Mouse (Mus musculus) CH12.LX (cell line): ENCODE data around the gene Gfm2. TPM values are rescaled to one million over a fixed set of nuclear protein-coding genes. Genes with fewer than 3 reads are reported as not detected.

Experiments used
- DNase-seq: peaks from one replicate; pipeline ENCODE4 v3.0.0-alpha.2; 2013; ENCODE audit errors: extremely low read depth
- H3K27ac ChIP-seq: 2 replicates; pipeline ENCODE4 v1.5.1; 2012; ENCODE audit warnings: low read depth, mild to moderate bottlenecking, control low read depth, moderate library complexity; ENCODE audit not compliant: insufficient read depth
- H3K27me3 ChIP-seq: replicated peaks from 2 replicates; pipeline ENCODE3; 2012; ENCODE audit warnings: inconsistent platforms
- H3K36me3 ChIP-seq, 2 experiments: replicated peaks in 1 of 2; 2 replicates each; pipeline versions ENCODE3 to v1.6.1; 2012; ENCODE audit warnings: inconsistent platforms in 1 of 2, low read length in 1 of 2, mild to moderate bottlenecking in 1 of 2, mixed read lengths in 1 of 2, moderate library complexity in 1 of 2; ENCODE audit not compliant: control insufficient read depth in 1 of 2, insufficient read depth in 1 of 2
- H3K4me1 ChIP-seq, 2 experiments: 2 replicates each; pipeline ENCODE4 v1.6.1; 2012; ENCODE audit warnings: inconsistent platforms in 1 of 2, moderate library complexity in 1 of 2; ENCODE audit not compliant: insufficient read depth in 2 of 2, control insufficient read depth in 1 of 2
- H3K4me2 ChIP-seq: 2 replicates; pipeline ENCODE4 v1.6.1; 2012; ENCODE audit warnings: low read depth, mild to moderate bottlenecking, control low read depth; ENCODE audit not compliant: poor library complexity, insufficient read depth, severe bottlenecking
- H3K4me3 ChIP-seq, 3 experiments: fragments of 150-350 bp in 1 of 3; sonication (generic) in 1 of 3; replicated peaks in 1 of 3; 2 replicates each; pipeline versions ENCODE3 to v1.5.1; 2011 to 2012; ENCODE audit warnings: low read depth in 2 of 3, low read length in 2 of 3, mild to moderate bottlenecking in 2 of 3, moderate library complexity in 2 of 3, control low read depth in 1 of 3, improper control_type of control experiment in 1 of 3, inconsistent platforms in 1 of 3, mixed read lengths in 1 of 3; ENCODE audit not compliant: poor library complexity in 1 of 3
- H3K79me2 ChIP-seq: replicated peaks from 2 replicates; pipeline ENCODE4 v1.6.1; 2012; ENCODE audit warnings: mild to moderate bottlenecking, moderate library complexity; ENCODE audit not compliant: control insufficient read depth, poor library complexity, insufficient read depth, severe bottlenecking; ENCODE audit errors: extremely low read depth
- H3K9ac ChIP-seq: 2 replicates; pipeline ENCODE4 v1.6.1; 2012; ENCODE audit warnings: low read depth, mild to moderate bottlenecking, control low read depth, moderate library complexity; ENCODE audit not compliant: insufficient read depth
- H3K9me3 ChIP-seq: replicated peaks from 2 replicates; pipeline ENCODE3; 2012; ENCODE audit warnings: low read length, inconsistent platforms, mixed read lengths
- CHD1 ChIP-seq: IDR thresholded peaks from 2 replicates; pipeline ENCODE4 v1.6.1; 2012; ENCODE audit warnings: low read depth, low read length, improper control_type of control experiment, inconsistent platforms
- CHD2 ChIP-seq: IDR thresholded peaks from 2 replicates; pipeline ENCODE4 v1.6.1; 2011; ENCODE audit warnings: low read length, improper control_type of control experiment
- CTCF ChIP-seq, 2 experiments: IDR thresholded peaks in 1 of 2; conservative IDR thresholded peaks in 1 of 2; 2 replicates each; pipeline ENCODE4 v1.5.1; 2011 to 2012; ENCODE audit warnings: low read depth in 2 of 2, low read length in 2 of 2, improper control_type of control experiment in 1 of 2, inconsistent platforms in 1 of 2, mild to moderate bottlenecking in 1 of 2, moderate library complexity in 1 of 2
- E2F4 ChIP-seq: IDR thresholded peaks from 2 replicates; pipeline ENCODE4 v1.6.1; 2011; ENCODE audit warnings: low read depth, low read length, improper control_type of control experiment; ENCODE audit not compliant: insufficient replicate concordance
- ELF1 ChIP-seq: IDR thresholded peaks from 2 replicates; pipeline ENCODE4 v1.6.1; 2014; ENCODE audit warnings: low read depth, mild to moderate bottlenecking, inconsistent platforms, low read length, improper control_type of control experiment
- EP300 ChIP-seq: IDR thresholded peaks from 2 replicates; pipeline ENCODE4 v1.6.1; 2011; ENCODE audit warnings: low read length, improper control_type of control experiment
- GABPA ChIP-seq: IDR thresholded peaks from 2 replicates; pipeline ENCODE4 v1.6.1; 2012; ENCODE audit warnings: low read depth, low read length, improper control_type of control experiment, inconsistent platforms; ENCODE audit not compliant: insufficient replicate concordance
- KAT2A ChIP-seq: IDR thresholded peaks from 2 replicates; pipeline ENCODE4 v1.6.1; 2012; ENCODE audit warnings: low read length, improper control_type of control experiment, inconsistent platforms; ENCODE audit not compliant: insufficient replicate concordance
- MAX ChIP-seq: IDR thresholded peaks from 2 replicates; pipeline ENCODE4 v1.6.1; 2011; ENCODE audit warnings: low read length, improper control_type of control experiment
- MAZ ChIP-seq: IDR thresholded peaks from 2 replicates; pipeline ENCODE4 v1.6.1; 2012; ENCODE audit warnings: low read depth, mild to moderate bottlenecking, inconsistent platforms, low read length, improper control_type of control experiment, moderate library complexity
- MEF2A ChIP-seq: IDR thresholded peaks from 2 replicates; pipeline ENCODE4 v1.6.1; 2014; ENCODE audit warnings: low read depth, mild to moderate bottlenecking, inconsistent platforms, low read length, improper control_type of control experiment, borderline replicate concordance
- MXI1 ChIP-seq: IDR thresholded peaks from 2 replicates; pipeline ENCODE4 v1.6.1; 2011; ENCODE audit warnings: mild to moderate bottlenecking, low read depth, low read length, improper control_type of control experiment
- MYC ChIP-seq: IDR thresholded peaks from 2 replicates; pipeline ENCODE4 v1.6.1; 2011; ENCODE audit warnings: low read depth, mild to moderate bottlenecking, improper control_type of control experiment, low read length
- NELFE ChIP-seq: IDR thresholded peaks from 2 replicates; pipeline ENCODE4 v1.6.1; 2011; ENCODE audit warnings: low read depth, low read length, improper control_type of control experiment
- PAX5 ChIP-seq: IDR thresholded peaks from 2 replicates; pipeline ENCODE4 v1.6.1; 2012; ENCODE audit warnings: low read length, inconsistent platforms, mixed read lengths
- RAD21 ChIP-seq: IDR thresholded peaks from 2 replicates; pipeline ENCODE4 v1.6.1; 2011; ENCODE audit warnings: low read depth, mild to moderate bottlenecking, low read length, improper control_type of control experiment, moderate library complexity
- RCOR1 ChIP-seq: conservative IDR thresholded peaks from 2 replicates; pipeline ENCODE4 v1.6.1; 2012; ENCODE audit warnings: low read depth, mild to moderate bottlenecking, inconsistent platforms, low read length, improper control_type of control experiment
- SIN3A ChIP-seq: IDR thresholded peaks from 2 replicates; pipeline ENCODE4 v1.6.1; 2012; ENCODE audit warnings: low read length, improper control_type of control experiment, inconsistent platforms
- SMC3 ChIP-seq: IDR thresholded peaks from 2 replicates; pipeline ENCODE4 v1.6.1; 2011; ENCODE audit warnings: low read depth, low read length, improper control_type of control experiment
- TBP ChIP-seq: conservative IDR thresholded peaks from 2 replicates; pipeline ENCODE4 v1.6.1; 2011; ENCODE audit warnings: low read depth, low read length, improper control_type of control experiment
- TCF12 ChIP-seq: IDR thresholded peaks from 2 replicates; pipeline ENCODE4 v1.6.1; 2014; ENCODE audit warnings: low read depth, mild to moderate bottlenecking, inconsistent platforms, low read length, improper control_type of control experiment
- USF1 ChIP-seq: IDR thresholded peaks from 2 replicates; pipeline ENCODE4 v1.6.1; 2014; ENCODE audit warnings: low read depth, mild to moderate bottlenecking, inconsistent platforms, low read length, improper control_type of control experiment
- USF2 ChIP-seq: conservative IDR thresholded peaks from 2 replicates; pipeline ENCODE4 v1.6.1; 2011; ENCODE audit warnings: low read depth, low read length, improper control_type of control experiment
- ZC3H11A ChIP-seq: IDR thresholded peaks from 2 replicates; pipeline ENCODE4 v1.6.1; 2012; ENCODE audit warnings: low read depth, mild to moderate bottlenecking, inconsistent platforms, low read length, improper control_type of control experiment
- ZKSCAN1 ChIP-seq: IDR thresholded peaks from 2 replicates; pipeline ENCODE4 v1.6.1; 2012; ENCODE audit warnings: low read depth, inconsistent platforms, low read length, improper control_type of control experiment, borderline replicate concordance
- ZNF384 ChIP-seq: IDR thresholded peaks from 2 replicates; pipeline ENCODE4 v1.6.1; 2012; ENCODE audit warnings: low read depth, low read length, improper control_type of control experiment, inconsistent platforms
- dilution Hi-C: fragments of 300-500 bp; cut with MboI; formaldehyde crosslinking; loops from 2 replicates; pipeline ENCODE4 v1.14.3; 2020; ENCODE audit warnings: low sequenced_read_pairs; ENCODE audit not compliant: extremely low pct_unique_long_range_greater_than_20kb, extremely low pct_ligation_motif_present
- in situ Hi-C: fragments of 300-500 bp; cut with MboI; formaldehyde crosslinking; loops from 3 replicates; pipeline ENCODE4 v1.14.3; 2019; ENCODE audit warnings: low sequenced_read_pairs, low pct_ligation_motif_present, low pct_unique_long_range_greater_than_20kb, mixed read lengths
- polyA plus RNA-seq: library from polyadenylated mRNA; unstranded; fragments of >175 nt; gene quantifications from 2 replicates; pipeline ENCODE4 v1.2.1, GENCODE M21; 2012; ENCODE audit warnings: low read depth; ENCODE audit not compliant: insufficient read length
- total RNA-seq, 2 experiments: library from RNA; depleted of rRNA; stranded (reverse); fragments of 300-350 nt in 1 of 2; fragments of >200 nt in 1 of 2; gene quantifications; 2 replicates each; pipeline ENCODE4 v1.2.3; 2012 to 2014

Gene Gfm2
- total and polyA plus RNA-seq, 3 experiments = 35.5 to 38.0 (median 37.4) TPM

DNA sequence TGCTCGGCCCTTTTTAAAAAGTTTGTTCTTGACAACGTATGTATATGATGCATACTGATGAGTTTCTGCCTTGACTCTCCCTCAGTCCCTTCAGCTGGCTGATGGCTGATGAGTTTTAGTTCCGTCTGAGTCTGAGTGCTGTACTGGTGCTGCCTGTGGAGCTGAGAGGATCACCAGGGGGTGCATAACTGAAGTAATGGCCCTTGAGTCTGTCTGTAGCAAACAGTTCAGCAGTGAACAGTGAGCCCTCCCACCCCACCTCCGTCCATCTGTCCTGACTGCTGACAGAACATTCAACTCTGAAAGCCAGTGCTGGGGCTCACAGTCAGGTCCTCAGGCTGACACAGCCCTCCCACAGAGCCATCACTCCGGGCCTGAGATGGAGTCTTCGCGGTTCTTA is 41.2 kb downstream of the Gfm2 start:
- no peak for DNase-seq
- dilution Hi-C loops = no loop called here
- no peak overlapping the region for H3K4me3 ChIP-seq

GRCm38 (mm10) chr13:97180113-97180828 is 42.5 kb downstream of the Gfm2 start:
- no peak for DNase-seq
- no peaks in the 10 kb centered on the region for H3K9me3 ChIP-seq
- TF ChIP-seq TCF12 (no peak), KAT2A (no peak), RAD21 (no peak), MEF2A (no peak), PAX5 (no peak), USF1 (no peak), MAX (no peak), SIN3A (no peak), SMC3 (no peak), ZNF384 (no peak), MYC (no peak), E2F4 (no peak), ZC3H11A (no peak), USF2 (no peak), EP300 (no peak), MAZ (no peak), GABPA (no peak), ELF1 (no peak)
- H3K27ac ChIP-seq = no peak overlapping the region
- H3K9ac ChIP-seq = no peak overlapping the region
- no peak overlapping the region for H3K4me2 ChIP-seq
- no peaks in the 10 kb centered on the region for H3K27me3 ChIP-seq
- H3K4me1 ChIP-seq = no peaks in the 10 kb centered on the region
- H3K4me3 ChIP-seq = no peak overlapping the region
- H3K79me2 ChIP-seq = no peaks in the 10 kb centered on the region
- dilution Hi-C loops = no loop called here
- H3K36me3 ChIP-seq = peaks cover 52 to 89% of the 10 kb centered on the region in 2 experiments
- in situ Hi-C loops = no loop called here

More for the DNA sequence above, 41.2 kb downstream of the Gfm2 start:
- Histone ChIP-seq H3K9ac (no peak overlapping the region), H3K27ac (no peak overlapping the region)
- no peak for TF ChIP-seq CHD1
- no peak for TF ChIP-seq ZKSCAN1
- no peak for TF ChIP-seq RCOR1
- no peak for TF ChIP-seq GABPA
- no peak for TF ChIP-seq KAT2A
- TF ChIP-seq ELF1 = no peak
- TF ChIP-seq MAZ = no peak
- no peak for TF ChIP-seq TBP
- TF ChIP-seq E2F4 = no peak
- no peak for TF ChIP-seq MXI1
- TF ChIP-seq EP300 = no peak
- TF ChIP-seq CTCF (conservative IDR thresholded peaks at IDR 0.05 in 1 of 2, IDR thresholded peaks at IDR 0.05 in 1 of 2; ENCODE audit: low read depth in 2 of 2, low read length in 2 of 2) = no peak
- TF ChIP-seq CHD2 = no peak
- TF ChIP-seq NELFE = no peak
- no peak for TF ChIP-seq MAX
- TF ChIP-seq, all 38 proteins: peak for 0
- Histone ChIP-seq H3K36me3 (peaks cover 61 to 93% of the 10 kb centered on the region in 2 experiments), H3K79me2 (no peaks in the 10 kb centered on the region), H3K4me2 (no peak overlapping the region), H3K4me1 (no peaks in the 10 kb centered on the region), H3K9me3 (no peaks in the 10 kb centered on the region), H3K27me3 (no peaks in the 10 kb centered on the region)
- in situ Hi-C loops = no loop called here
